Mouse (Mus musculus): ENCODE measurements at regions not wholly inside any gene's neighbourhood (a gene's known extent, or its start where the extent isn't known, plus 50 kb on each side); places are given as distances from the start of the nearest gene placed in this dataset.
"Not testable (repeated sequence)": the region's sequence is repeated elsewhere in the genome, so short reads cannot be mapped to it uniquely, and the experiment has no call there.

- Histone ChIP-seq H3K36me3 (no peaks in the 10 kb centered on the region), H3K27me3 (no peaks in the 10 kb centered on the region), H3K4me3 (no peak overlapping the region), H3K9ac (no peak overlapping the region), H3K4me2 (no peak overlapping the region), H3K27ac (no peak overlapping the region), H3K9me3 (no peaks in the 10 kb centered on the region), H3K4me1 (replicated peaks) (no peaks in the 10 kb centered on the region)
- no peak for ATAC-seq (ENCODE audit: low FRiP score)
- 83% methylated on average over 3 of the region's 3 CpGs for WGBS
Observed at GRCm38 (mm10) chr14:68762916-68763315, 531.2 kb downstream of the Synb start.

GRCm38 (mm10) chr14:68744661-68745060 is 549.4 kb downstream of the Synb start:
- no peaks in the 10 kb centered on the region for H3K4me1 ChIP-seq (replicated peaks)
- no peak overlapping the region for H3K9ac ChIP-seq
- H3K4me2 ChIP-seq: no peak overlapping the region
- H3K4me3 ChIP-seq: no peak overlapping the region
- H3K36me3 ChIP-seq: no peaks in the 10 kb centered on the region
- ATAC-seq (ENCODE audit: low FRiP score): no peak
- 75% methylated on average over 2 of the region's 2 CpGs for WGBS
- no peak overlapping the region for H3K27ac ChIP-seq
- no peaks in the 10 kb centered on the region for H3K9me3 ChIP-seq
- no peaks in the 10 kb centered on the region for H3K27me3 ChIP-seq

GRCm38 (mm10) chr14:68738474-68738873 is 555.6 kb downstream of the Synb start:
- Histone ChIP-seq H3K4me1 (replicated peaks) (no peaks in the 10 kb centered on the region), H3K36me3 (no peaks in the 10 kb centered on the region)

GRCm38 (mm10) chr14:68735756-68736155 is 558.3 kb downstream of the Synb start:
- H3K4me3 ChIP-seq; H3K9ac ChIP-seq; H3K27me3 ChIP-seq; H3K4me2 ChIP-seq; H3K27ac ChIP-seq; H3K36me3 ChIP-seq; H3K4me1 ChIP-seq (replicated peaks); H3K9me3 ChIP-seq; ATAC-seq (ENCODE audit: low FRiP score): not testable (repeated sequence)
- WGBS: 52% methylated on average over 2 of the region's 2 CpGs

More at GRCm38 (mm10) chr14:68738474-68738873, 555.6 kb downstream of the Synb start:
- no peak overlapping the region for H3K27ac ChIP-seq
- no peak overlapping the region for H3K9ac ChIP-seq
- H3K27me3 ChIP-seq: no peaks in the 10 kb centered on the region
- no peaks in the 10 kb centered on the region for H3K9me3 ChIP-seq
- no CpG with 5 or more reads among the region's 1 CpGs for WGBS
- no peak for ATAC-seq (ENCODE audit: low FRiP score)
- H3K4me2 ChIP-seq: no peak overlapping the region
- H3K4me3 ChIP-seq: no peak overlapping the region

GRCm38 (mm10) chr14:68721156-68721555 is 572.9 kb downstream of the Synb start:
- Histone ChIP-seq H3K4me1 (replicated peaks) (no peaks in the 10 kb centered on the region), H3K9ac (no peak overlapping the region), H3K9me3 (no peaks in the 10 kb centered on the region), H3K4me2 (no peak overlapping the region), H3K4me3 (no peak overlapping the region), H3K36me3 (no peaks in the 10 kb centered on the region), H3K27ac (no peak overlapping the region), H3K27me3 (no peaks in the 10 kb centered on the region)
- ATAC-seq (ENCODE audit: low FRiP score): no peak
- 73% methylated on average over 6 of the region's 6 CpGs for WGBS

GRCm38 (mm10) chr14:68719429-68720160 is 574.5 kb downstream of the Synb start:
- Histone ChIP-seq H3K36me3 (no peaks in the 10 kb centered on the region), H3K27me3 (no peaks in the 10 kb centered on the region)

GRCm38 (mm10) chr14:68718846-68719245 is 575.3 kb downstream of the Synb start:
- no peaks in the 10 kb centered on the region for H3K4me1 ChIP-seq (replicated peaks)
- no peaks in the 10 kb centered on the region for H3K36me3 ChIP-seq
- H3K4me3 ChIP-seq: no peak overlapping the region
- H3K4me2 ChIP-seq: no peak overlapping the region
- H3K9ac ChIP-seq: no peak overlapping the region
- H3K9me3 ChIP-seq: no peaks in the 10 kb centered on the region
- no peak for ATAC-seq (ENCODE audit: low FRiP score)
- 91% methylated on average over 6 of the region's 6 CpGs for WGBS
- no peaks in the 10 kb centered on the region for H3K27me3 ChIP-seq
- no peak overlapping the region for H3K27ac ChIP-seq

More at GRCm38 (mm10) chr14:68719429-68720160, 574.5 kb downstream of the Synb start:
- H3K27ac ChIP-seq: no peak overlapping the region
- H3K4me3 ChIP-seq: no peak overlapping the region
- H3K4me2 ChIP-seq: no peak overlapping the region
- H3K9me3 ChIP-seq: no peaks in the 10 kb centered on the region
- ATAC-seq (ENCODE audit: low FRiP score): no peak
- WGBS: 82% methylated on average over 9 of the region's 9 CpGs
- H3K4me1 ChIP-seq (replicated peaks): no peaks in the 10 kb centered on the region
- H3K9ac ChIP-seq: no peak overlapping the region
